Mouse (Mus musculus): ENCODE results near the gene Dhx58. TPM values are rescaled to one million over a fixed set of nuclear protein-coding genes. Genes with fewer than 3 reads are reported as not detected.

Dhx58 gene
- polyA plus RNA-seq, 1 experiment from 2014 or later = 3.3 TPM

GRCm38 (mm10) chr11:100718462-100718861, 14.4 kb upstream of the Dhx58 start:
- no peak for TF ChIP-seq CTCF (IDR thresholded peaks at IDR 0.05; ENCODE audit: low read depth)
- Histone ChIP-seq H3K4me2 (no peak overlapping the region), H3K4me3 (ENCODE audit: low read depth, low read length) (no peak overlapping the region), H3K9ac (no peak overlapping the region), H3K27me3 (ENCODE audit: insufficient read depth, low read length) (no peaks in the 10 kb centered on the region), H3K27ac (ENCODE audit: low read depth) (no peak overlapping the region), H3K36me3 (ENCODE audit: insufficient read depth) (peaks cover 46% of the 10 kb centered on the region), H3K4me1 (ENCODE audit: insufficient read depth) (peaks cover 12% of the 10 kb centered on the region), H3K9me3 (ENCODE audit: low read depth, low read length) (no peaks in the 10 kb centered on the region)
- DNase-seq (no peak), ATAC-seq (ENCODE audit: insufficient read depth) (no peak)
- WGBS = 91% methylated on average over 7 of the region's 7 CpGs

GRCm38 (mm10) chr11:100716649-100717048, 12.6 kb upstream of the Dhx58 start:
- peaks cover 18% of the 10 kb centered on the region for H3K4me1 ChIP-seq (ENCODE audit: insufficient read depth)
- ATAC-seq (ENCODE audit: insufficient read depth) = no peak
- no peaks in the 10 kb centered on the region for H3K9me3 ChIP-seq (ENCODE audit: low read depth, low read length)
- no peak overlapping the region for H3K9ac ChIP-seq
- H3K4me2 ChIP-seq = no peak overlapping the region
- H3K4me3 ChIP-seq (ENCODE audit: low read depth, low read length) = no peak overlapping the region
- H3K27me3 ChIP-seq (ENCODE audit: insufficient read depth, low read length) = no peaks in the 10 kb centered on the region
- no peak for TF ChIP-seq CTCF (IDR thresholded peaks at IDR 0.05; ENCODE audit: low read depth)
- H3K27ac ChIP-seq (ENCODE audit: low read depth) = no peak overlapping the region
- 74% methylated on average over 3 of the region's 3 CpGs for WGBS
- H3K36me3 ChIP-seq (ENCODE audit: insufficient read depth) = peaks cover 46% of the 10 kb centered on the region
- DNase-seq = no peak

GRCm38 (mm10) chr11:100714948-100715347, 10.9 kb upstream of the Dhx58 start:
- no peak overlapping the region for H3K27ac ChIP-seq (ENCODE audit: low read depth)
- WGBS = 90% methylated on average over 6 of the region's 6 CpGs
- no peak overlapping the region for H3K9ac ChIP-seq
- no peaks in the 10 kb centered on the region for H3K27me3 ChIP-seq (ENCODE audit: insufficient read depth, low read length)
- DNase-seq (no peak), ATAC-seq (ENCODE audit: insufficient read depth) (no peak)
- peaks cover 53% of the 10 kb centered on the region for H3K36me3 ChIP-seq (ENCODE audit: insufficient read depth)
- no peaks in the 10 kb centered on the region for H3K9me3 ChIP-seq (ENCODE audit: low read depth, low read length)
- no peak for TF ChIP-seq CTCF (IDR thresholded peaks at IDR 0.05; ENCODE audit: low read depth)
- no peak overlapping the region for H3K4me3 ChIP-seq (ENCODE audit: low read depth, low read length)
- H3K4me2 ChIP-seq = no peak overlapping the region
- H3K4me1 ChIP-seq (ENCODE audit: insufficient read depth) = peaks cover 19% of the 10 kb centered on the region

- Histone ChIP-seq H3K27me3 (ENCODE audit: insufficient read depth, low read length) (no peaks in the 10 kb centered on the region), H3K36me3 (ENCODE audit: insufficient read depth) (peaks cover 53% of the 10 kb centered on the region), H3K9ac (peak overlapping the region; percentile 46; the same call in 1 of the 2 replicates), H3K9me3 (ENCODE audit: low read depth, low read length) (no peaks in the 10 kb centered on the region), H3K27ac (ENCODE audit: low read depth) (peak overlapping the region; percentile 81; the same call in 1 of the 2 replicates), H3K4me2 (peak overlapping the region; percentile 65), H3K4me1 (ENCODE audit: insufficient read depth) (peaks cover 19% of the 10 kb centered on the region), H3K4me3 (ENCODE audit: low read depth, low read length) (peak overlapping the region; percentile 30; the same call in 1 of the 2 replicates)
- peak; percentile 85 for TF ChIP-seq CTCF (IDR thresholded peaks at IDR 0.05; ENCODE audit: low read depth)
- WGBS = 49% methylated on average over 6 of the region's 6 CpGs
- ATAC-seq (ENCODE audit: insufficient read depth) = 0 out of 2 replicates have a peak, but pooled peaks have one; percentile 4
- peak; percentile 92 for DNase-seq
Measured at GRCm38 (mm10) chr11:100714534-100714915, 10.5 kb upstream of the Dhx58 start.

- ATAC-seq (ENCODE audit: insufficient read depth) (peak; percentile 23; the same call in 1 of the 2 replicates), DNase-seq (peak; percentile 84)
- WGBS = 5% methylated on average over 38 of the region's 38 CpGs
- Histone ChIP-seq H3K9me3 (ENCODE audit: low read depth, low read length) (no peaks in the 10 kb centered on the region), H3K4me2 (peak within 1 kb of the TSS; percentile 80), H3K27ac (ENCODE audit: low read depth) (peak within 1 kb of the TSS; percentile 81), H3K4me1 (ENCODE audit: insufficient read depth) (peaks cover 19% of the 10 kb centered on the region), H3K4me3 (ENCODE audit: low read depth, low read length) (peak within 1 kb of the TSS; percentile 96), H3K36me3 (ENCODE audit: insufficient read depth) (peaks cover 53% of the 10 kb centered on the region), H3K9ac (peak within 1 kb of the TSS; percentile 46), H3K27me3 (ENCODE audit: insufficient read depth, low read length) (no peaks in the 10 kb centered on the region)
- no peak for TF ChIP-seq CTCF (IDR thresholded peaks at IDR 0.05; ENCODE audit: low read depth)
Measured at GRCm38 (mm10) chr11:100713735-100714533, 9.9 kb upstream of the Dhx58 start, which contains the start of gene Hspb9. Hspb9 (plus strand) TSS chr11:100713850.

GRCm38 (mm10) chr11:100713174-100713573, 9.1 kb upstream of the Dhx58 start:
- Histone ChIP-seq H3K27me3 (ENCODE audit: insufficient read depth, low read length) (no peaks in the 10 kb centered on the region), H3K9ac (peak overlapping the region; percentile 46), H3K36me3 (ENCODE audit: insufficient read depth) (peaks cover 53% of the 10 kb centered on the region), H3K4me1 (ENCODE audit: insufficient read depth) (peaks cover 19% of the 10 kb centered on the region), H3K27ac (ENCODE audit: low read depth) (peak overlapping the region; percentile 81; the same call in 1 of the 2 replicates), H3K9me3 (ENCODE audit: low read depth, low read length) (no peaks in the 10 kb centered on the region), H3K4me3 (ENCODE audit: low read depth, low read length) (peak overlapping the region; percentile 30; the same call in 1 of the 2 replicates), H3K4me2 (peak overlapping the region; percentile 65)
- no peak for TF ChIP-seq CTCF (IDR thresholded peaks at IDR 0.05; ENCODE audit: low read depth)
- no peak for DNase-seq
- WGBS = 58% methylated on average over 4 of the region's 4 CpGs
- ATAC-seq (ENCODE audit: insufficient read depth) = no peak
